Mouse (Mus musculus): ENCODE results near the gene Nr6a1.
A peak's percentile ranks its signal among the peaks of the same experiment; 100 is the strongest.

Nr6a1 gene

DNA sequence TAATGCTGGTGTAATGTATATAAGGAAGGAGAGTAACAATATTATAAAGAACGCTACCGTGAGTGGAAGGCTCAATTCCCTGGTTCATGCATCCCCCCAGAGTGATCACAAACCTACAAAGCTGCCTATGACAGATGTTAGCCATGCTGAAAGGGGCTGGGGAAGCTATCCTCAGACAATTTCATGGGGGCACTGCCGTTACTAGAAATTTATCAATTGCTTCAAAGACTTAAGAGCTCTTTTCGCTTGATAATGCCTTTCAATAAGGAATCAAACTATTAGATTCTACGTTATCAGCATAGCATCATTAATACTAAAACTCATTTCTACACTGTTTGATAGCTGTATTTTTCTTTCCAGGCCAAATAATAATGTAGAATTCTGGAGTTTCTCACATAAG is 144.1 kb downstream of the Nr6a1 start:
- DNase-seq (ENCODE audit: low read depth, low spot score): no peak

- DNase-seq (ENCODE audit: low read depth, low spot score): no peak
Observed at GRCm38 (mm10) chr2:38782731-38783130, 144.8 kb downstream of the Nr6a1 start.

DNA sequence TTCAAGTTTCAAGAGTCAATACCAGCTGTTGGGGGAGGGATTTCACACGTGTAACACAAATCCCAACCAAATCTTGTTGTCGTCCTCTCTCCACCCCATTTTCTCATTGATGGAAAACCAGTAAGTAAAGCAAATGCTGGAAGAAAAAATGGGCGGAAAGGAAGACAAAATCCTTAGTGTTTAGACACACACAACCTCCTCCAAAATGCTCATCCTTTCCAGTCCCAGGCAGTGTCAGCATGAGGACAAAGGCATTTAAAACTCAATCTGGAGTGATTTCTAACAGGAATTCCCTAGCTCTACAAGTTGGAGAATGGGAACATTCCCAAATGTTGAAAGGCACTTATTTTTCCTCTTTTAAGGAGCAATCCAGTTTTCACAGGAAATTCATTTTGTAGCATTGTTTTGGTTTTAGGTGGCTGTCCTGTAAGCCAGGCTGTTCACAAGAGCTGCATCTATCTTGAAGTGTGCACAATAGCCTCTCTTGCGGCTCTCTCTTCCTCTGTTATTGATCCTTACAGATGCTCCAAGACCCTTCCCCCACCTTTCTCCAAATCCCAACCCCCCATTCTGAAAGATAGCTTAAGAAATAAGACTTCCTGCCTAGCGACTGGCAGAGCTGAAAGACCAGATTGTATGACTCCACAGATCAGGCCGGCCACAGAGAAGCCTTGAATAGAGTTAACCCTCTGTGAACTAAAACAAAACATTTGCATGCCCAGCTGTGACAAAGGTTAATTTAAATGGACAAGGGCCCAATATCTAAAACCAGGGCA is 145.4 kb downstream of the Nr6a1 start:
- DNase-seq (ENCODE audit: low read depth, low spot score): no peak

DNA sequence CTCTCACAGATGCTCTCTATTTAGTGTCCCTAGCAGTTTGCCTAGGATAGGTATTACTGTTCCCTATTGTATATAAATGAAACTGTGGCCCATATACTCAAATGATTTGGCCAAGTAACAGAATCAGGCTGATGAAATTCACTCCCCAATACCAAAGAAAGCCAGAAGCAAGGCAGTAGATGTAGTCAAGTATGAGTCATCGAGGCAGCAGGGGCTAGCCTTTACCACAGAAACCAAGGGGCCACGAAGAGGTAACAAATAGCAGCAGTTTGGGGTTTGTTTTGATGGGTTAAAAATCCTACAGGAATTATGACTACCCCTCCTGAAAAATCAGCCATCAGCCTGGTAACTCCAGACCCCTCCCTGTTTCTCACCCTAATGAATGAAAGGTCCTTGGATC is 147.5 kb downstream of the Nr6a1 start:
- DNase-seq (ENCODE audit: low read depth, low spot score): no peak

DNA sequence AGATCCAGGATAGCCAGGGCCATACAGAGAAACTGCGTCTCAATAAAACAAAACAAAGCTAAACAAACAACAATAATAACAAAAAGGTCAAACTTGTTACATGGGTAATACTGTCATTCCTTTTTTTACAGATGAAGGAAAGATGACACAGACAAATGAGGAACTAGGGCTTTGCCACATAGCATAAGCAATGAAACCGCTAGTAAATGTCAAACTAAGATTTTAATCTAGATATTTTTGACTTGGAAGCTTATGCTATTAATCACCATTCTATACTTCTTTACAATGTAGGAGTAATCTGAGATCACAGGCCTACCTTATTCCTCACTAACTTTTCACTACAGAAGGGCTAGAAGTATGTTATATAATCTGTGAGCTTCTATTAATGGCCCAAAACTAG is 150.2 kb downstream of the Nr6a1 start:
- no peak for DNase-seq (ENCODE audit: low read depth, low spot score)

GRCm38 (mm10) chr2:38774936-38775335 is 152.6 kb downstream of the Nr6a1 start:
- no peak for DNase-seq (ENCODE audit: low read depth, low spot score)

GRCm38 (mm10) chr2:38771478-38771797 is 156.1 kb downstream of the Nr6a1 start:
- no peak for DNase-seq (ENCODE audit: low read depth, low spot score)

- DNase-seq (ENCODE audit: low read depth, low spot score): peak; percentile 49
Observed at GRCm38 (mm10) chr2:38770772-38771477, 156.6 kb downstream of the Nr6a1 start.

DNA sequence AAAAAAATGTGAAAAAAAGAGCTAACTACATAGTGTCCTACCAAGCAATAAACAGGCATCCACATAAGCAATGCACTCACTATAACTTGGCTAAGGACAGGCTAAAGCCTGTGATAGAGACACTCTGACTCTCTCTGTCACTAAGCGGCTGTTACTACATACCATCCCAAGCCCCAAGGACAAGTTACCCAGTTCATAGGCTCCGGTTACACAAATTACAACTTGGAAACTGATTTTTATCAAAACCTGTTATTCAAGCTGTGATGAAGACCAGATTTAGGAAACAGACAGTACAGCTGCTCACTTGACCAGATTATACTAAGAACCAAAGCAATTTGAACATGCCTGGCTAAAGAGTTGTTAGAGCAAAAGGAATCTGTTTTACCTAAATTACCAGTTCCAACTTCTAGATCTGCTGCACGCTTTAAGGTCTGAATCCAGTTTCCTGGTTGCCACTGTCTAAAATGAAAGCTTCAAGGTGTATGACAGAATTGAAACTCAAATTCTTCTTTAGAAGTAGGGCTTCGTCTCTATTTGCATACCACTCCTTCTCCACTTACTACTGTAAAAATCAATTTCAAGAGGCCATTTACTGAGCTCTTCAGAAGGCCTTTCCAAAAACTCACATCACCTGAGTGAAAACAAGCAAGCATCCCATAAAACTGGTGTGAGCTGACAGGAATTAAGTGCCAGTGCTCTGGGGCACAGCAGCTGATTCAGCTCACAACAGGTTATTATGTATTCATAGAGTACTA is 160.1 kb downstream of the Nr6a1 start:
- no peak for DNase-seq (ENCODE audit: low read depth, low spot score)

- DNase-seq (ENCODE audit: low read depth, low spot score): no peak
Observed at GRCm38 (mm10) chr2:38739847-38740246, 187.6 kb downstream of the Nr6a1 start.

GRCm38 (mm10) chr2:38739410-38739809 is 188.1 kb downstream of the Nr6a1 start:
- DNase-seq (ENCODE audit: low read depth, low spot score): peak; percentile 51

GRCm38 (mm10) chr2:38738601-38739301 is 188.7 kb downstream of the Nr6a1 start:
- DNase-seq (ENCODE audit: low read depth, low spot score): no peak

DNA sequence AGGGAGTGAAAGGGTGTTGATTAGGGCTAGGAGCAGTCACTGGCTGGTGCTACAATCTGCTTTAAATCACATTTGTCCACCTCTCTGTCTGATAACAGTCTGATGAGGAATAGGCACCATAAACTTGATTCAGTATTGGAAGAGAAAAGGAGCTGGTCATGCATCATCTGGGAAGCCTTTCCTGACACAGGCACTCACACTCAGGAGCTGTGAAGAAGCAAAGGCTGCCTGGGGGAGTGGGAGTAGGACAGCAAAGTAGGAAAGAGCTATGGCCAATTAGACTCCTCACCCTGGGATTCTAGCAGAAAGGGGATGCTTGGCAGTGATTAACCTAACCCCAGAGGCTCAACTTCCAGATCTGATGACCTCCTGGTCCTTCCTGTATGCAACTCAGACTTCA is 191.7 kb downstream of the Nr6a1 start:
- no peak for DNase-seq (ENCODE audit: low read depth, low spot score)

- no peak for DNase-seq (ENCODE audit: low read depth, low spot score)
Observed at GRCm38 (mm10) chr2:38734721-38735120, 192.8 kb downstream of the Nr6a1 start.

DNA sequence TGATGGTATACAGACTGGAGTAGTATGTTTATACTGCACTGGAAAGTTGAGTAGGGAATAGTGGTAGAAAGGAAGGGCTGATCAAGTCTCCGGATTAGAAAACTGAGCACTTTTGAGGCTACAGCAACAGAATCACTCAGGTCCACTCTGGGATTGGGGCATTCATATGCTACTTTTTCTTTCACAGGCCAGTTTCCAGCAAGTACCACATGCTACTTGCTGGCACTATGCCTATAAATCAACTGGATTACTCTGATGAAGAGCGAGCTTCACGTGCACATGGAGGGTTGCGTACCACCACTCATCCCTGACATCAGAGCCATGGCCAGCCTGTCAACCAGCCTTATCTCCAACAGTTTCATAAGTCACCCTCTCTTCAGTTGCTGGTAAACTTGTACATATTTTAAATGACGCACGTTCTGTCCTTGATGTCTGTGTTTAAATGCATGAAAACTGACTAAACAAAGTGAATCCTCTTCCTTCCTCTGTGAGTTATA is 197.1 kb downstream of the Nr6a1 start:
- no peak for DNase-seq (ENCODE audit: low read depth, low spot score)

GRCm38 (mm10) chr2:38725427-38725826 is 202.1 kb downstream of the Nr6a1 start:
- DNase-seq (ENCODE audit: low read depth, low spot score): no peak

DNA sequence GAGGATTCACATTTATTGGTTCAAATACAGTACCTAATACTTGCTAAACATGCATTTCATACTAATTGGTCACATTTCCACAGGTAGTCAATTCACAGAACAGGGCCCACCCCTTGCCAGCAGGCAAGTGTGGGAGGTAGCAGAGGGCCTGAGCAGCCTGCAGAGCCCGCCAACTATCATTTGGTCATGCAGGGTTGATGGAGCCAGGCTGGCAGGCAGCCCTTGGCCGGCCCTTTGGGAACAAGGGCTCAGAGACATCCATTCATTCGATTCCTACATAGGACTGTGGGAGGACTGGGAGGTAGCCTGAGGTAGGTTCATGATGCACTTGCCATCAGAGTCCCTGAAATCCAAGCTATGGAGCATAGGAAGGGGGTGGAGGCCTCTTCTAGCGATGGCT is 204.1 kb downstream of the Nr6a1 start:
- DNase-seq (ENCODE audit: low read depth, low spot score): no peak

DNA sequence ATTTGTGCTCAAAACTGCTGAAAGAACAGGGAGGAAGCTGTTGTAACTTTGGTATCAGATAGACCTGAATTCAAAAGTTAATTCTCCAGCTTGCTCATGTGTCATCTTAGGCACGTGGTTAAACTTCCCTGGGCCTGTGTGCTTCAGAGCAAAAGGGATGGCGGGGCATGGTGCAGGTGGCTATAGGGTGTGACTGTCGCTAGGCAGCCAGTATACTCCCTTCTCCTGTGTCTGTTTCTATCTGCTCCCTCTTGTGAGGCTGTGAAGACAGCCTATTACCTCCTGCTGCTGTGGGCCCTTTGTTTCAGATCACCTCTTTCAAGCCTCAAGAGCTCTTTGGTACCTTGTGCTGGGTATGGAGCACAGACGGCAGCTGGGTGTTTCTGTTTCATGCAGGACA is 205.4 kb downstream of the Nr6a1 start:
- DNase-seq (ENCODE audit: low read depth, low spot score): no peak

DNA sequence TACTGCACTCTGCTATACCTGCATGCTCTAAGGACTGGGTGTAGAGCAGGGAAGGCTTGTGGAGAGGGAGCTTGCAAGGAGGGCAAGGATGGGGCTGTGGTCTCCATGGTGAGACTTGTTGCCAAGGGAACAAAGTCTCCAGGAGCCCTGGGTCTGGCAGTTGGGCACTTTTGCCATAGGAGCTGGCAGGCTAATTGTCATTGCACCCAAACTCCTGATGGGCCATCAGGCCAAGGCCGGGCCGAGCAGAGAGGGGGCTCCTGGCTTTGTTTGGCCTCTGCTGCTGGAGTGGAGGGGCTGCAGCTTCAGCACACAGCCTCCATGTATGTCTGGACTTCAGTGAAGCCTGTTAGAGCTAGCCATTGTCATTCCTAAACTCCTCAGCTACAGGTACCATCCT is 206.8 kb downstream of the Nr6a1 start:
- no peak for DNase-seq (ENCODE audit: low read depth, low spot score)

DNA sequence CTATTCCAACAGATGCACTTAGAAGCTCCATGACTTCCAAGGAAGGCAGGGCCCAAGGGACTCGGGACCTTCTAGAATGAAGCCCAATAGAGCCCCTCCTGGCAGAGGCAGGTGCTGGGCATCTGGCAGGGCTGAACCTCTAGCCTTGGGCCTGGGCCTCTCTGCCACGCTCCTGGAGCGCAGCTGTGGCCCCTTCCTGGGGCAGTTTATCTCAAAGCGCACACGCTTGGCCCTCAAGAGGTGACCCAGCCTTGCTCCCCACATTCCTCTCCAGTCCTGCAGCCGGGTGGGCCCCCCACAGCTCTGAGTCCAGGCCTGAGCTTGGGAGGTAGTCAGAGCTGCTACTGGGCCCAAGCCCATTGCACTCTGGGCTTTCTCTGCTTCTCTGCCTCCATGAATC is 208.1 kb downstream of the Nr6a1 start:
- DNase-seq (ENCODE audit: low read depth, low spot score): no peak

GRCm38 (mm10) chr2:38718676-38719075 is 208.8 kb downstream of the Nr6a1 start:
- no peak for DNase-seq (ENCODE audit: low read depth, low spot score)

- no peak for DNase-seq (ENCODE audit: low read depth, low spot score)
Observed at GRCm38 (mm10) chr2:38717436-38717835, 210.1 kb downstream of the Nr6a1 start.
